Mouse (Mus musculus): ENCODE results near the gene Slc9a8. TPM values are rescaled to one million over a fixed set of nuclear protein-coding genes. Genes with fewer than 3 reads are reported as not detected.
A peak's percentile ranks its signal among the peaks of the same experiment; 100 is the strongest.

Gene Slc9a8
- polyA plus RNA-seq, 1 experiment from 2014 or later: 23.9 TPM

DNA sequence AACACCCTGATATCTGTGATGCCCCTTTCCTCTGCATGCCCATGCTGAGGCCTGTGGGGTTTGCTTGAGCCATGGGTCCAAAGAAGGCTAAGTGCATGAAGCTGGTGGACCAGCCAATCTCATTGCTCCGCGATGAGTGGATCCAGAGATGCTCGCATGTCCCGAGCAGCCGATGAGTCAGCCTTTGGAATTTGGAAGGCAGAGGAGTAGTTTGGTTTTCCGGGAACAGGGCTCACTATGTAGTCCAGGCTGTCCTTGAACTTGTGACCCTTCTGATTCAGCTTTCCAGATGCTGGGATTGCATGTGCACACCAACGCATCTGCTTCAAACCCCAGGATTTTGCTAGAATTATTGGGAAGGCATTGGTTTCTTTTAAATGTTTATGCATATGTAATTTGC lies 21.9 kb upstream of the Slc9a8 start:
- ATAC-seq (replicated peaks; ENCODE audit: low FRiP score): no peak
- no peak overlapping the region for H3K27ac ChIP-seq (ENCODE audit: low read depth, low read length)
- no peak overlapping the region for H3K4me3 ChIP-seq (ENCODE audit: low read depth, low read length)
- DNase-seq (ENCODE audit: low spot score): no peak
- no peaks in the 10 kb centered on the region for H3K27me3 ChIP-seq (ENCODE audit: control insufficient read depth, insufficient read depth, low read length)
- H3K4me1 ChIP-seq (replicated peaks; ENCODE audit: control insufficient read depth, insufficient read depth, low read length): no peaks in the 10 kb centered on the region
- 91% methylated on average over 7 of the region's 7 CpGs for WGBS
- H3K9ac ChIP-seq (ENCODE audit: low read length): no peak overlapping the region
- H3K36me3 ChIP-seq (ENCODE audit: control insufficient read depth, insufficient read depth, low read length): no peaks in the 10 kb centered on the region
- no peaks in the 10 kb centered on the region for H3K9me3 ChIP-seq (ENCODE audit: control insufficient read depth, low read length)
- H3K4me2 ChIP-seq (ENCODE audit: low read depth, low read length, severe bottlenecking): no peak overlapping the region

DNA sequence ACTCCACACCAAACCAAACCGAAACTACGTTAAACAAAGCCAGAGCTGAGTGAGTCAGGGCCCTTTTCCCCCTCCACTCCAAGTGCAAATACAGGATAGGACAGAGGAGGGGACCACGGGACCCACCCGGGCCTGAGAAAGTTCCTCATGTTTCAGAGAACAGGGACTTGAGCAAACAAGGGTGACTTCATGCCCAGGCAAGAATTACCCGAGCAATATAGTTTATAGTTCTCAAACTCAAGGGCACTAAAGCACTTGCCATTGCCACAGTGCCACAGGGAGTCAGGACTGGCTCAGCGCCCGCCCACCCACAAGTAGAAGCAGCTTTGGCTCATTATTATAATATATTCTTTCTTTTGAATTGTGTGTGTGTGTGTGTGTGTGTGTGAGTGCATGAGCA lies 18.4 kb upstream of the Slc9a8 start:
- 85% methylated on average over 7 of the region's 7 CpGs for WGBS
- Histone ChIP-seq H3K4me2 (ENCODE audit: low read depth, low read length, severe bottlenecking) (no peak overlapping the region), H3K9me3 (ENCODE audit: control insufficient read depth, low read length) (no peaks in the 10 kb centered on the region), H3K4me1 (replicated peaks; ENCODE audit: control insufficient read depth, insufficient read depth, low read length) (no peaks in the 10 kb centered on the region), H3K27ac (ENCODE audit: low read depth, low read length) (no peak overlapping the region), H3K9ac (ENCODE audit: low read length) (no peak overlapping the region), H3K4me3 (ENCODE audit: low read depth, low read length) (no peak overlapping the region), H3K27me3 (ENCODE audit: control insufficient read depth, insufficient read depth, low read length) (no peaks in the 10 kb centered on the region), H3K36me3 (ENCODE audit: control insufficient read depth, insufficient read depth, low read length) (no peaks in the 10 kb centered on the region)
- DNase-seq (ENCODE audit: low spot score) (no peak), ATAC-seq (replicated peaks; ENCODE audit: low FRiP score) (no peak)

DNA sequence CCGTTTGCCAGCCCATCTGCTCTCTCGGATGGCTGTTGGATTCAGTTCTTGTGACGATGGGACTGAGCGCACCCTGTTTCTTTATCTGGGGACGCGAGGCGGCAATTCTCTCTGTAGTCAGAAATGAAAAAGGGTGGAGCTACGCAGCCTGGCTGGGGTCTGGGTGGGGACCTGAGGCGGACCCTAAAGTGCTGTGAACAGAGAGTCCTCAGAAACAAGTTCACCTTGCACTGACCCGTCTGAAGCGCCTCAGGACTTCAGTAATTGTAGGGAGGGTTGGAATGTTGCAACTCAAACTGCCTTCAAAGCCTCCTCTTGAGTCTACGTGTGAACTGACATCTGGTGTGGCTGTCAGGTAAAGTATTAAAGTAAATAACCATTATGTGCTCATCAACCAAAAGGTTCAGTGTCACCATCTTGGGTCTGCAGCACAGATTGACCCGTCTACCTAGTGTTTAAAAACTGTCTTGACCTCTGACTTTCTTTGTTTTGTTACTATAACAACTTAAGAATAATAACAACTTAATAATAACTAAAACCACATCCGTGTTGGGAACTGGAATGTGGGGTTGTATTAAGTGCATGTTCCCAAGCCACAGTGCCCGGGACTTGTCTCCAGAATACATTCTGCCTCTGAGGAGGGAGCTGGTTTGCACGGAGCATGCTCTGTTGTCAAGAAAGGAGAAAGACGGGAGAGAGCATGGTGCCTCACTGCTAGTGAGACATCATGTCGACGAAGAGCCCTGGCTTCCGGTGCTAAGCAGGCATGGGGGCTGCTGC lies 16.2 kb upstream of the Slc9a8 start:
- H3K4me3 ChIP-seq (ENCODE audit: low read depth, low read length): no peak overlapping the region
- H3K27me3 ChIP-seq (ENCODE audit: control insufficient read depth, insufficient read depth, low read length): no peaks in the 10 kb centered on the region
- no peak overlapping the region for H3K9ac ChIP-seq (ENCODE audit: low read length)
- no peak for DNase-seq (ENCODE audit: low spot score)
- H3K4me1 ChIP-seq (replicated peaks; ENCODE audit: control insufficient read depth, insufficient read depth, low read length): no peaks in the 10 kb centered on the region
- H3K4me2 ChIP-seq (ENCODE audit: low read depth, low read length, severe bottlenecking): no peak overlapping the region
- H3K27ac ChIP-seq (ENCODE audit: low read depth, low read length): no peak overlapping the region
- 83% methylated on average over 20 of the region's 20 CpGs for WGBS
- no peak for ATAC-seq (replicated peaks; ENCODE audit: low FRiP score)
- no peaks in the 10 kb centered on the region for H3K9me3 ChIP-seq (ENCODE audit: control insufficient read depth, low read length)
- H3K36me3 ChIP-seq (ENCODE audit: control insufficient read depth, insufficient read depth, low read length): no peaks in the 10 kb centered on the region

DNA sequence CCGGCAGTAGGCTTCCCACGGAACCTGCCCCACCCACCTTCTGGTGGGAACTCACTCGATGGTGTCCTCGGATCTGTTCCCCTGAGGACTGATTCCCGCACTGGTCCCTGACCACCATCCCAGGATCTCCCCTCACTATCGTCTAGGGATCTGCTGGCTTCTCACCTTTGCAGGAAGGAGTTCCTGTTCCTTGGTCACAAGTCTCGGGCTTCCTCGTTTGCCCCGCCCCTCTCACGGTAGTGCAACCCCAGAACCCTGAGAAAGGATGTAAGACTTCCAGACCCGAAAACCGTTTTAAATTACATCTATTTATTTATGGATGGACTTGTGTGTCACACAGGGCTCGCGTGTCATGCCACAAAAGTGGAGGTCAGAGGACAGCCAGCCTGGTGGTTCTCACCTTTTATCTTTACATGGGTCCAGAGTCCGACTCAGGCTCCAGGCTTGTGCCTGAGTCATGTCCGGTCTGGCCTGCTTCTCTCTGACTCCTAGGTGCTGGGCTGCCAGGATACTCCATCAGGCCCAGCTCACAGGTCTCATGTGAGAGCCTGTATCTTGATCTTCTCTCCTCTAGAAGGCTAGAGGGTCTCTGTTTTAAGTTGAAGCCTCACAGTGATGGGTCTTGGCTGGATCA lies 14.1 kb upstream of the Slc9a8 start:
- no peaks in the 10 kb centered on the region for H3K36me3 ChIP-seq (ENCODE audit: control insufficient read depth, insufficient read depth, low read length)
- DNase-seq (ENCODE audit: low spot score) (no peak), ATAC-seq (replicated peaks; ENCODE audit: low FRiP score) (no peak)
- H3K27me3 ChIP-seq (ENCODE audit: control insufficient read depth, insufficient read depth, low read length): no peaks in the 10 kb centered on the region
- H3K9me3 ChIP-seq (ENCODE audit: control insufficient read depth, low read length): no peaks in the 10 kb centered on the region
- no peak overlapping the region for H3K4me3 ChIP-seq (ENCODE audit: low read depth, low read length)
- H3K4me1 ChIP-seq (replicated peaks; ENCODE audit: control insufficient read depth, insufficient read depth, low read length): no peaks in the 10 kb centered on the region
- no peak overlapping the region for H3K4me2 ChIP-seq (ENCODE audit: low read depth, low read length, severe bottlenecking)
- 93% methylated on average over 16 of the region's 16 CpGs for WGBS
- H3K27ac ChIP-seq (ENCODE audit: low read depth, low read length): no peak overlapping the region
- H3K9ac ChIP-seq (ENCODE audit: low read length): no peak overlapping the region

DNA sequence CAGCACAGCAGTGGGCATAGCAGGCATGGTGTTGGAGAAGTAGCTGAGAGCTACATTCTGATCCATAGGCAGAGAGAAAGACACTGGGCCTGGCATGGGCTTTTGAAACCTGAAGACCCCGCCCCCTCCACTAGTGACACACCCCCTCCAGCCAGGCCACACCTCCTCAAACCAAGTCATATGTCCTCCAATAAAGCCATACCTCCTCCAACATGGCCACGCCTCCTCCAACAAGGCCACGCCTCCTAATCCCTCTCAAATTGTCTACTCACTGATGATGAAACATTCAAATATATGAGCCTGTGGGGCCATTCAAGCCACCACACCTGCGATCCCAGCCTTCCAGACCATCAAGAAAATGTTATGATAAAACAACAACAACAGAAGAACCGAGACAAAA lies 7.1 kb upstream of the Slc9a8 start:
- no peak overlapping the region for H3K4me2 ChIP-seq (ENCODE audit: low read depth, low read length, severe bottlenecking)
- no peaks in the 10 kb centered on the region for H3K36me3 ChIP-seq (ENCODE audit: control insufficient read depth, insufficient read depth, low read length)
- H3K27me3 ChIP-seq (ENCODE audit: control insufficient read depth, insufficient read depth, low read length): no peaks in the 10 kb centered on the region
- ATAC-seq (replicated peaks; ENCODE audit: low FRiP score): no peak
- H3K9ac ChIP-seq (ENCODE audit: low read length): no peak overlapping the region
- no peak for DNase-seq (ENCODE audit: low spot score)
- H3K27ac ChIP-seq (ENCODE audit: low read depth, low read length): no peak overlapping the region
- H3K9me3 ChIP-seq (ENCODE audit: control insufficient read depth, low read length): peaks cover 3% of the 10 kb centered on the region; the same call in 1 of the 2 replicates
- 88% methylated on average over 5 of the region's 5 CpGs for WGBS
- H3K4me3 ChIP-seq (ENCODE audit: low read depth, low read length): no peak overlapping the region
- no peaks in the 10 kb centered on the region for H3K4me1 ChIP-seq (replicated peaks; ENCODE audit: control insufficient read depth, insufficient read depth, low read length)

DNA sequence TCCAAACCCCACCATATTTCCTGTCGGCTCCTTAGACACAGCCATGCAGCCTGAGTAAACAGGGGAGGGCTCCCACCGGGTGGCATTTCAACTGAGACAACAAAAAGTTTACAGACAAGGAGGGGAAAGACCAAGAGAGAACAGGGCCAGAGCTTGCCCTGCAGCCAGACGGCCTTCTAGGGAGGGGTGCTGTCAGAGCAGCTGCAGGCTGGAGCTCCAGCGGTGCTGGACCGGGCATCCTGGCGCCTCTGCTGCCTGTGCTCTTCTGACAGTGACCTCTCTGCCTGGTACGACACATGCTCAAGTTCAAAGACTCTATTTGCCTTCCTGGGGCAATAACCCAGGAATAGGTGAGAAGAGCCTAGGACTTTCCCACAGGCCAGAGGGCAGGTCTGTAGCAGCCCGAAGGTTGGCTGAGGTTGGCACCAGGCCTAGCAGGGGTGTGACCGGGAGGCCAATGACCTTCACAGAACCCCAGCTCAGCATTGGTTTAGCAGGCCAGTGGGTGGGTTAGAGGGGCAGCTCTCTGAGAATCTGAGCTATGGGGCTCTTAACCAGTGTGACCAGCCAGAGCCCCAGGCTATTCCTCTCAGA lies 5.4 kb upstream of the Slc9a8 start:
- Histone ChIP-seq H3K36me3 (ENCODE audit: control insufficient read depth, insufficient read depth, low read length) (no peaks in the 10 kb centered on the region), H3K9me3 (ENCODE audit: control insufficient read depth, low read length) (peaks cover 3% of the 10 kb centered on the region; the same call in 1 of the 2 replicates), H3K4me3 (ENCODE audit: low read depth, low read length) (no peak overlapping the region), H3K27ac (ENCODE audit: low read depth, low read length) (no peak overlapping the region), H3K27me3 (ENCODE audit: control insufficient read depth, insufficient read depth, low read length) (no peaks in the 10 kb centered on the region), H3K4me2 (ENCODE audit: low read depth, low read length, severe bottlenecking) (no peak overlapping the region), H3K9ac (ENCODE audit: low read length) (no peak overlapping the region), H3K4me1 (replicated peaks; ENCODE audit: control insufficient read depth, insufficient read depth, low read length) (no peaks in the 10 kb centered on the region; the same call in 1 of the 2 replicates)
- no peak for ATAC-seq (replicated peaks; ENCODE audit: low FRiP score)
- WGBS: 76% methylated on average over 9 of the region's 9 CpGs
- DNase-seq (ENCODE audit: low spot score): no peak

DNA sequence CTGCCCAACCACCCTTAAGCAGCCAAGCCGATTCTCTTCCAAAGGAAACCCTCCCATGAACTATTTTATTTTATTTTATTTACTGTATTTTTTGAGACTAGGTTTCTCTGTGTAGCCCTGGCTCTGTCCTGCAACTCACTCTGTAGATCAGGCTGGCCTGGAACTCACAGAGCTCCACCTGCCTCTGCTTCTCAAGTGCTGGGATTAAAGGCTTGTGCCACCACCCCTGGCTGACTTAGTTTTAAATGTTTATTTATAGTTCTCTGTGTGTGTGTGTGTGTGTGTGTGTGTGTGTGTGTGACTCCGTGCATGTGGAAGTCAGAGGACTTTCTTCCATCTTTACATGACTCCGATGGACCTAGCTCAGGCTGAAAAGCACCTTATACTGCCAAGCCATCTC lies 4.5 kb upstream of the Slc9a8 start:
- no peaks in the 10 kb centered on the region for H3K27me3 ChIP-seq (ENCODE audit: control insufficient read depth, insufficient read depth, low read length)
- H3K9ac ChIP-seq (ENCODE audit: low read length): no peak overlapping the region
- H3K4me3 ChIP-seq (ENCODE audit: low read depth, low read length): no peak overlapping the region
- no peak overlapping the region for H3K4me2 ChIP-seq (ENCODE audit: low read depth, low read length, severe bottlenecking)
- DNase-seq (ENCODE audit: low spot score) (no peak), ATAC-seq (replicated peaks; ENCODE audit: low FRiP score) (no peak)
- H3K36me3 ChIP-seq (ENCODE audit: control insufficient read depth, insufficient read depth, low read length): no peaks in the 10 kb centered on the region
- no peaks in the 10 kb centered on the region; the same call in 1 of the 2 replicates for H3K4me1 ChIP-seq (replicated peaks; ENCODE audit: control insufficient read depth, insufficient read depth, low read length)
- peaks cover 3% of the 10 kb centered on the region; the same call in 1 of the 2 replicates for H3K9me3 ChIP-seq (ENCODE audit: control insufficient read depth, low read length)
- no peak overlapping the region for H3K27ac ChIP-seq (ENCODE audit: low read depth, low read length)
- 88% methylated on average over 3 of the region's 3 CpGs for WGBS

DNA sequence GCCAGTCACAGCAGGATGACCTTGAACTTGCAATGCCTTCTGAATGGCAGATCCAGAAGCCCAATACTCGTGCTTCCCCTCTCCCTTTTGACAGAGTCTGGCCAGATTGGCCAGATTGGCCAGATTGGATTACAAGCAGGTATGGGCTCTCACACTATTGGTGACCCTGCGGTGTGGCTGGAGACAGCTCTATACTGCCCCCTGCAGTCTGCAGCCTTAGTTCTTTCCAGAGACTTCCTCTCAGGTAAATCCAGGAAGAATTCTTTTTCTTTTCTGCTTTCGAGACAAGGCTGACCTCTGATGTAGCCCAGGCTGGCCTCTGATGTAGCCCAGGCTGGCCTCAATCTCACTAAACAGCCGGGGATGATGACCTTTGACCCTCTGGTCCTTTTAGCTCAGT lies 3.8 kb upstream of the Slc9a8 start:
- Histone ChIP-seq H3K9ac (ENCODE audit: low read length) (no peak overlapping the region), H3K27ac (ENCODE audit: low read depth, low read length) (no peak overlapping the region), H3K27me3 (ENCODE audit: control insufficient read depth, insufficient read depth, low read length) (no peaks in the 10 kb centered on the region), H3K4me2 (ENCODE audit: low read depth, low read length, severe bottlenecking) (no peak overlapping the region), H3K4me1 (replicated peaks; ENCODE audit: control insufficient read depth, insufficient read depth, low read length) (peaks cover 4% of the 10 kb centered on the region; the same call in 1 of the 2 replicates), H3K36me3 (ENCODE audit: control insufficient read depth, insufficient read depth, low read length) (no peaks in the 10 kb centered on the region), H3K4me3 (ENCODE audit: low read depth, low read length) (no peak overlapping the region), H3K9me3 (ENCODE audit: control insufficient read depth, low read length) (peaks cover 3% of the 10 kb centered on the region; the same call in 1 of the 2 replicates)
- ATAC-seq (replicated peaks; ENCODE audit: low FRiP score): no peak
- DNase-seq (ENCODE audit: low spot score): peak; percentile 78
- WGBS: 37% methylated on average over 4 of the region's 4 CpGs
